Mouse (Mus musculus): ENCODE results near the gene Etv3. TPM values are rescaled to one million over a fixed set of nuclear protein-coding genes. Genes with fewer than 3 reads are reported as not detected.
"Not testable (repeated sequence)": the region's sequence is repeated elsewhere in the genome, so short reads cannot be mapped to it uniquely, and the experiment has no call there.

The Etv3 gene
- 15.0 and 15.7 TPM in 2 replicates for polyA plus RNA-seq (2012; rRNA removed)

DNA sequence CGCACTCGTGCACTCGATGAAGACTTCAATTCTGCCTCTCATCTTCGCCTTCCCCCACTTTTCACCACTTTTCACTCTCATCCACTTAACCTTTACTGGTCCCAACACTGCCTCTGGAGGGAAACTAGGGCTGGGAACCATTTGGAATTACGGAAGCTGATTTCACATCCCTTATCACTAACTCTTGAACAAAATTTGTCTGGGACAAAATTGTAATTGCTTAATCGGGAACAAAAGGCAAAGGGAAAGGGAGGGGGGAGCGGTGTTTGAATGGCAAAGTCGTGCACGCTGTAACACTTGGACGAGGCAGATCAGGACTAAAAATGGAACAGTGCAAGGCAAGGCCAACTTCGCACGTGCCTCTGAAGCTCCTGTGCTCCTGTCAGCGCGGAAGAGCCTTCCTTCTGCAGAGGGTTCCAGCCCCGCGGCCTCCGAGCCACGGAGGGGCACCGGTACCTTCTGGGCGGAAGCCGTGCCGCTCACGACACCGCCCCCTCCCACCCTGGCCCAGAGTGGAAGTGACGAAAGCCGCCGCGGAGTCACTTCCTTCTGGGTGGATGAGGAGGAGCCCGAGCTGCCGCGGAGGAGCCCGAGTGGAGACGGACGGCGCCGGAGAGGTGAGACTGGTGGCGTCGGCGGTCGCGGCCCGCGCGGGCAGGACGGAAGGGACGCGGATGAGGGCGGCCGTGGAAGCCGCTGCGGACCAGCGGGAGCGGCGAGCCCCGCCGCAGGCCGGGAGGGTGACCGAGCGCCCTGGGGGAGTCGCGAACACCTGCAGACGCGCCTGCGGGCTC lies at the start of gene Etv3:
Gene Etv3, plus strand, starts transcription at position 365 of the 794 bp plus-strand sequence.
- DNase-seq (ENCODE audit: extremely low spot score in 1 of 2, low spot score in 1 of 2), result peak; percentile 70 to 90

DNA sequence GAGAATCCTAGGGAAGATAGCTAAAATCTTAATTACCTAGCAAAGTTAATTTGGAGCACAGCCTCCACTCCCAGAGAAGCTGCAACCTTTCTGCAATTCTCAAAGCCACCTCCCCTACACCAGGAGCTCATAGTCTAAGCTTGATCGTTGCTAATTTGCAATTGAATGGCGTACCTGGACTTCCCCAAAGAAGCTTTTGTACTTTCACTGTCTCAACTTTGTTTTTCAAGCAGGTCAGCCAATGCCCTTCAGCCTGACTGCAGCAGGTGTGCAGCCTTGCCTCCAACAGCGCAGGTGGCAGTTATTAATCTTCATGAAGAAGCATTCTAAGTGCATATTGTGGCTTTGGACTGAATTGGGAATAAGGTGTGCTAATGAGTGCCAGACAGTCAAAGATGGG lies 47.3 kb upstream of the Etv3 start:
- not testable (repeated sequence) for DNase-seq (ENCODE audit: extremely low spot score in 1 of 2, low spot score in 1 of 2)

DNA sequence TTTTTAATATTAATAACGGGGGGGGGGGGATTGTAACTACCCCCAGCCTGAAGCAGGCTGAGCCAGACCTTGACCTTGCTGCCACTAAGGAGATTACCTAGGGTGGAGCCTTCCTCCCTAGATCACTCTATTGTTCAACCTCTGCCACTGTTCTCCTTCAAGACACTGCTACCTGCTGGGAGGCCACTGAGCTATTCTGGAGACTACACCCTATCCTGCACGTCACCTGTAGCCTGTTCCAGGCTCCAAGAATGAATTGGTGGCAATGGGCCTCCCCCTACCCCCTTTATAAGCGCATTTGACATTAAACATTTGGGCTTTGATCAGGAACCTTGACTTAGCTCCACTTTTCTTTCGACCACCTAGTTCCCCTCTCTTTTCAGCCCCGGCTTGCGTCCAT lies 46.6 kb upstream of the Etv3 start:
- DNase-seq (ENCODE audit: extremely low spot score in 1 of 2, low spot score in 1 of 2), result not testable (repeated sequence)

DNA sequence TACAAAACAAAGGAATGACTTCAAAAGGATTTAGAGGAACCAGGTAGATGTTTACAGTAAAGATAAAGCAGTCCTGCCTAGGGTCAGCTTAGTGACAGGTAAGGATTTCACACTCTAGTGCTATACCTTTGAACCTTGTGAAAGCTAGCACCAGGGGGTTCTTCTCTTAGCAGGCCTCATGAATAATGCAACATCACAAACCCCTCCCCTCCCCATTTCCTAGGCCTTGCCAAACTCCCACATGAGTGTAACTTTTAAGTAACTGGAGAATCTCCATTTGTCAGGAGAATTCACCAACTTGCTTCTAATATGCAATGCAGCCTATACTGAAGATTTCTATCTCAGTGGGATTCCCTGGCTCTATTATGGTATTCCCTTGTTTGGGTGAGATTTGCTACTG lies 46.0 kb upstream of the Etv3 start:
- not testable (repeated sequence) for DNase-seq (ENCODE audit: extremely low spot score in 1 of 2, low spot score in 1 of 2)

GRCm38 (mm10) chr3:87487392-87487791 lies 37.8 kb upstream of the Etv3 start:
- DNase-seq (ENCODE audit: extremely low spot score in 1 of 2, low spot score in 1 of 2), result no peak

GRCm38 (mm10) chr3:87487911-87488310 lies 37.3 kb upstream of the Etv3 start:
- no peak for DNase-seq (ENCODE audit: extremely low spot score in 1 of 2, low spot score in 1 of 2)

GRCm38 (mm10) chr3:87498266-87498665 lies 26.9 kb upstream of the Etv3 start:
- no peak for DNase-seq (ENCODE audit: extremely low spot score in 1 of 2, low spot score in 1 of 2)

DNA sequence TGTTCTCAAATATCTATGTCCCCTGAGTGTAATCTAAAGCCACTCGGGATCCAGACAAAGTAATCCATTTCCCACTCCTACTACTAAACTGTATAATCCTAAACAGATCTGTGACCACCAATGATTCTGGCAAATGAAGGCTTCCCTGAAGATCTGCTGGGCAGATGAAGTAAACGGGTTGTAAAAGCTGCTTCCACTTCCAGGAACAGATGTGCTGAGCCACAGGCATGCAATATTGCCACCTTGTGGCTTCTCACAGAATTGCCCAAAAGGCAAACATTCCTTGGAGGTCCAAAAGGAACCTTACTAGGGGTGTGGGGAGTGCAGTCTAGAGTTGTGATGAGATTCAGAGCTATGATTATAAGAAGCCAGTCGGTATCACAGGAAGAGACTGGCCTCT lies 26.1 kb upstream of the Etv3 start:
- peak; percentile 38 to 90 for DNase-seq (ENCODE audit: extremely low spot score in 1 of 2, low spot score in 1 of 2)

GRCm38 (mm10) chr3:87500088-87501055 lies 24.8 kb upstream of the Etv3 start:
- no peak for DNase-seq (ENCODE audit: extremely low spot score in 1 of 2, low spot score in 1 of 2)

DNA sequence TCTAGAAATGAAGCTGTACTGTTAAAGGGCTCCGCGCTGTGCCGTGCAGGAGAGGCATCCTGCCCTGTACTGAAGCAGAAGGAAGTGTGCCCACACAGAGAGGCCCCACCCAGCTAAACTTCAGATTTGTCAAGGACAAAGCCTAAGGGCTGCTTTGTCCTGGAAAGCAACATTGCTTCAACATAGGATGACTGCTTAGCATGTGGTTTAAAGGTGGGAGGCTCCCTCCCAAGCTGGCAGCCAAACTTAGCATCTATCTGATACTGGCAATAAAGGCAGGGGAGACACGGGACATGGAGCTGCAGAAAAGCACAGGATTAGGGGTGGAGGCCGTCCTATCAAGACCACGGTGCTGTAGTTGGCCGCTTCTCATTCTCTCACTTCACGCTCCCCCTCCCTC lies 24.1 kb upstream of the Etv3 start:
- DNase-seq (ENCODE audit: extremely low spot score in 1 of 2, low spot score in 1 of 2), result no peak

DNA sequence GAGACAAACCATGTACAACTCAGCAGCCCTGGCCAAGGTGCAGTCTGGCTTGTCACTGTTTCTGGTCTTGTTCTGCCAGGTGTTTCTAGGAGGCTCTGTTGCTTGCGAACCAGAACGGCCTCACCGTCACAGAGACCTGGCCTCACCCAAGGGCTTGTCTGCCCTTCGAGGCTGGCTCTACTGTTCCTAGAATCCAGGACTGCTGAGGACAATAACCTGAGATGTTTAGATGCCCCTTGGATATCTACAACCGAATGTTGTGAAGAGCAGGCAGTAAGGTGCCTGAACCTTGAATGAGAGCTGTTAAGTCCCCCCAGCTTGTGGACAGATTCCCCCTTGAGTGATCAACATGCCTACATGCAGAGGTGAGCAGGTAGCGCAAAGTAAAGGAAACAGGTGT lies 22.4 kb upstream of the Etv3 start:
- DNase-seq (ENCODE audit: extremely low spot score in 1 of 2, low spot score in 1 of 2), result no peak

- peak in 1 of 2 experiments; percentile 71 for DNase-seq (ENCODE audit: extremely low spot score in 1 of 2, low spot score in 1 of 2)
These were observed 20.9 kb upstream of the Etv3 start for GRCm38 (mm10) chr3:87504330-87504729.

DNA sequence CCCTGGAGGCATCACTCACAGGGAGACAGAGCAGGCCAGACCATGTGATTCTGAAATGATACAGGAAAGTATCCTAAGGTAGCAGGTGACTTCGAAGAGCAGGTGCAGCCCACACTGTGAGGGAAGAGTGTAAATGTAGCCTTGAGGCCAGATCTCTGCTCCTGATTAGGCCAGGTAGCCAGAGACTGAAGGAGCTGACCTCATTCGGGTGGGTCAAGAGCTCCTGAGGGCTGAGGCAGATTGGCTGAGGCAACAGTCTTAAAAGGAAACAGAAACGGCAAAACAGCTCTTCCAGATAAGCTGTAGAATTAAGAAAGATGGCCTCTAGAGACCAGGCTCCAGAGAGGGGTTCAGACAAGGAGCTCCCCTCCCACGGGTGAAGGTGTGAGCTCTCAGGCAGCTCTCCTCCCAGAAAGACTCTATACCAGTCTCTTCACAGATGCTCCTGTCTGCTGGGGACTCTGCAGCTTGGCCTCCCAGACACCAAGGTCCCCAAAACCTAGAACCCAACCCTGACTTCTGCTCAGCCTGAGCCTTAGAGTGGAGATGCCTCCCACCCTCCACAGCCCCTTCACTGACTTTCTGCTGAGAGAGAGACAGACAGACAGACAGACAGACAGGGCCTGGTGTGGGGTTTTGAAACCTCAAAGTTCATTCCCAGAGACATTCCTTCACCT lies 20.3 kb upstream of the Etv3 start:
- no peak for DNase-seq (ENCODE audit: extremely low spot score in 1 of 2, low spot score in 1 of 2)

DNA sequence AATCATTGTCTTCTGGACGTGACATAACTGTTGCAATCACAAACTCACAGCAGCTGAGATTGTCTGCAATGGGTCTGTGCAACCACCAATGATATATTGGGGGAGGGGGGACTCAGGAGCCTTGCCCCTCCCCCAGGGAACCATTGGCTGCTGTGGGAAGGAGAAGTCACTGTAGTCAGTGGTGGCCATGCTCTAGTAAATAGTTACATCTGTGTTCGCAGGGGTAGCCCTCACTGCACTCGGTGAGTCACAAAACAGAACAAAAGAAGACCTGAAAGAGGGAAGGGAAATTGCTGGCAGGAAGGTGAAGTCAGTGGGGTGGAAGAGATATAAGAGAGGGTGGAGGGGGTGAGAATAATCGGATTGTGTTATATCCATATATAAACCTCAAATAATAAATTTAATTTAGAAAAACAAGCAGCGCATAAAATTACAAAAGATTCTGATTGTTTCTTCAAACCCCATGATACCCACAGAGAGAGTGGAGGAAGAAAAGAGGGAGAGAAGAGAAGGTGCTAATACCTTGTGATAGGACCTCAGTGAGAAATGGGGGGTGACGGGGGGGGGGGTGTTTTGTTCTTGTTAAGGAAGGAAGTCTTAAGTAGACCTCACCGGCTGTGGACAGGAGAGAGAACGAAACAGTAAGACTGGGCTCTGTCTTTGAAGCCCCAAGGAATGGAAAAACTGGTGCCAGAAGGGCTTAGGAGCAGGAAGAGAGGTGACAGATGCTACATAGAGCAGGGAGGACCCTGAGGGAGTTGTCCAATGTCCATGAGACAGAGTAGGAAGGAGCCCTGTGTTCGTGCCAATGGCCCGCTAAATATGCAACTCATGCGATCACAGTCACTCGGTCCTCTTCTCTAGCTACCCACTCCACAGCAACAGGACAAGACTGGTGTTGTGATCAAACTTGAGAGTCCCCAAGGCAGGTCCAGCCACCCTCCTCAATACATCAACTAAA lies 18.5 kb upstream of the Etv3 start:
- no peak for DNase-seq (ENCODE audit: extremely low spot score in 1 of 2, low spot score in 1 of 2)

DNA sequence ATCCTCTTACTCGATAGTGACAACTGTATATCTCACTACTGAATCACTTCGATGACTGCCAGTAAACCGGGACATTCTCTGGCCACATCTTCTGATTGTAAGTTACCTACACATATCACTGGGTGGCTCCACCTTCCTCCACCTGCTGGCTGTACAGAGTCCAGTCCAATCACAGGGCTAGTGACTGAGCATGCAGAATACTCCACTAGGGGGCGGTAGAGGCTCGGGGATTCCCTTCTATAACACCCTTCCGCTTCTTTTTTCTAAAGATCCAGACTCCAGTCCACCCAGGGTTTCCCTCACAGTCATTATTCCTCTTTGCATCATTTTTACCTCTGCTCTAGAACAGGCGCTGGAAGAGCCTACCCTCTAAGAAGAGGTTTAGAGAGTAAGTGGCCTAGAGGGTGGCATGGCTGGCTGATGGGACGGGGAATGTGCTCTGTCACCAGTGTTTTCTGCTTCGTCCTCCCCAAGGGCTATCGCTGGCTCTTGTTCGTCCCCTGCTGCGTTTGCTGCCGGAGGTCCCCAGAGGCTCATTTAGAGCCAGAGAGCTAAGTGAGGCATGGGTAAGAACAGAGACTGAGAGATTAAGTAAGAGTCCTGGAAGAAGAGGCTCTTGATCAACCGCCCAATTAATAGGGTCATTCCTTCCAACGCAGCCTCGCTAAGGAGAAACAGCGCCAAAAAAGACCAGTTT lies 16.9 kb upstream of the Etv3 start:
- DNase-seq (ENCODE audit: extremely low spot score in 1 of 2, low spot score in 1 of 2), result peak; percentile 60 to 95

GRCm38 (mm10) chr3:87509061-87509460 lies 16.1 kb upstream of the Etv3 start:
- no peak for DNase-seq (ENCODE audit: extremely low spot score in 1 of 2, low spot score in 1 of 2)

- DNase-seq (ENCODE audit: extremely low spot score in 1 of 2, low spot score in 1 of 2), result no peak
These were observed 14.4 kb upstream of the Etv3 start for GRCm38 (mm10) chr3:87510832-87511231.

DNA sequence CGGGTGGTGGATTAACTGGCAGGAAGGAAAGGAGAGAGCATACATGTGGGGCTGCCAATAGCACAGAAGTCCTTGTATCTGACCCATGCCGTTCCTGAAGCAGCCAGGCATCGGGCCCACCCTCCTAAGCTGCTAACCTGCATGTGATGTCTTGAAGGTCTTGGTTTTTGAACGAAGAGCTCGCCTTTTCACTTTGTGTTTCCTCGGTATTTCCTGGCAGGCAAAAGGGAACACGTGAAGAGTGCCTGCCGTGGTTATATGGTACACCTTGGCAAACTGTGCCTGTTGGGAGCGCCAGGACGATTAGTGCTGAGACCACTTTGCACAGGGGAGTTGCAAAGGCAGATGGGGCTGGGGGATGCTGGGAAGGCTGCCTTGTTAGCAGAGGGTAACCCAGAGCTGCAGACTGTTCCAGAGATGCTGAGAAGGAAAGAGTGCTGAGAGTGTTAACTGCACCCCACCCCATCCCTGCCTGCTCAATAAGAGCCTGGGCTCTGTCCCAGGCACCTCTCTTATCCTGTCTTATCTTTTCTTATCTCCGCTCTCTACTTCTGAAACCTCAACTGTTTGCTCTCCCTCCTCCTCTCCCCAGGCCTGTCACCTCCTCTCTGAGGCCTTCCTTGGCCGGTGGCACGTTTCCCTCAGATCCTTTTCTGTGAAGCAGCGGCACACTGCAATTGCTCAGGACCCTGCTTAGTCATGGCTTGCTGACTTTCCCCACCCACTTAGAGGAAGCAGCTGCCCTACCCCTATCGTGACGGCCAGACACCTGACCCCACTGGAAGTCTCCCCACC lies 13.0 kb upstream of the Etv3 start:
- no peak for DNase-seq (ENCODE audit: extremely low spot score in 1 of 2, low spot score in 1 of 2)

Measured in frontal cortex, adult 2 months (tissue).